Mouse (Mus musculus) heart, embryonic 10.5 days (tissue): Measurements from ENCODE around the gene Stard3. TPM values are rescaled to one million over a fixed set of nuclear protein-coding genes. Genes with fewer than 3 reads are reported as not detected.

ENCODE experiments used
- DNase-seq: peaks from one replicate; pipeline ENCODE4 v3.0.0-alpha.2; 2017; ENCODE audit warnings: low spot score
- H3K27ac ChIP-seq: fragments of 300-500 bp; sonication (generic); 2 replicates; pipeline ENCODE4 v1.5.1; 2016; ENCODE audit warnings: mild to moderate bottlenecking
- H3K27me3 ChIP-seq: fragments of 300-500 bp; sonication (generic); 2 replicates; pipeline ENCODE4 v1.6.1; 2016; ENCODE audit warnings: mild to moderate bottlenecking; ENCODE audit not compliant: poor library complexity, insufficient read depth, severe bottlenecking
- H3K36me3 ChIP-seq: fragments of 300-500 bp; sonication (generic); 2 replicates; pipeline ENCODE4 v1.6.1; 2016; ENCODE audit warnings: mild to moderate bottlenecking, moderate library complexity
- H3K4me1 ChIP-seq: fragments of 300-500 bp; sonication (generic); 2 replicates; pipeline ENCODE4 v1.6.1; 2016; ENCODE audit warnings: mild to moderate bottlenecking
- H3K4me3 ChIP-seq: fragments of 300-500 bp; sonication (generic); 2 replicates; pipeline ENCODE4 v1.5.1; 2016; ENCODE audit warnings: mild to moderate bottlenecking, moderate library complexity
- H3K9me3 ChIP-seq: fragments of 300-500 bp; sonication (generic); 2 replicates; pipeline ENCODE4 v1.6.1; 2016; ENCODE audit warnings: mild to moderate bottlenecking, moderate library complexity
- WGBS: fragments of 180-500 bp; shearing (Covaris S2); methylation state at CpG from one replicate; pipeline ENCODE4 v1.1.7; 2016; 5-methylcytosine and 5-hydroxymethylcytosine counted together
- polyA plus RNA-seq: library from polyadenylated mRNA; unstranded; fragments of >200 nt; fragmentation: Nextera tagmentation; extraction: Ambion mirVana; gene quantifications from 2 replicates; pipeline ENCODE4 v1.2.1, GENCODE M21; 2016

Stard3 gene
- polyA plus RNA-seq, 1 experiment from 2014 or later = 51.0 TPM

- Histone ChIP-seq H3K27me3 (peaks cover 9% of the 10 kb centered on the region), H3K9me3 (no peaks in the 10 kb centered on the region), H3K4me1 (peaks cover 24% of the 10 kb centered on the region), H3K4me3 (no peak overlapping the region), H3K36me3 (no peaks in the 10 kb centered on the region), H3K27ac (no peak overlapping the region)
- no peak for DNase-seq
- WGBS = 74% methylated on average over 6 of the region's 6 CpGs
Observed at GRCm38 (mm10) chr11:98406621-98407020, 48.5 kb downstream of the Stard3 start.

- Histone ChIP-seq H3K4me3 (peak overlapping the region; percentile 43), H3K4me1 (peaks cover 42% of the 10 kb centered on the region), H3K27me3 (peaks cover 9% of the 10 kb centered on the region; the same call in 1 of the 2 replicates), H3K36me3 (no peaks in the 10 kb centered on the region), H3K9me3 (no peaks in the 10 kb centered on the region), H3K27ac (peak overlapping the region; percentile 84)
- DNase-seq = no peak
- WGBS = 61% methylated on average over 8 of the region's 8 CpGs
Observed at GRCm38 (mm10) chr11:98408872-98409271, 50.7 kb downstream of the Stard3 start.

GRCm38 (mm10) chr11:98409341-98409822 is 51.2 kb downstream of the Stard3 start:
- H3K27me3 ChIP-seq = peaks cover 9% of the 10 kb centered on the region; the same call in 1 of the 2 replicates
- H3K9me3 ChIP-seq = no peaks in the 10 kb centered on the region
- peaks cover 47% of the 10 kb centered on the region for H3K4me1 ChIP-seq
- WGBS = 5% methylated on average over 10 of the region's 10 CpGs
- H3K36me3 ChIP-seq = 0 out of 2 replicates have a peak, but pooled peaks cover under 1% of the 10 kb centered on the region
- H3K4me3 ChIP-seq = peak overlapping the region; percentile 43
- DNase-seq = no peak
- H3K27ac ChIP-seq = peak overlapping the region; percentile 84

GRCm38 (mm10) chr11:98412273-98412796 is 54.2 kb downstream of the Stard3 start, which contains the start of gene Erbb2:
Erbb2 (plus strand) TSS chr11:98412470.
- peak; percentile 95 for DNase-seq
- Histone ChIP-seq H3K36me3 (peaks cover 22% of the 10 kb centered on the region), H3K27ac (peak within 1 kb of the TSS; percentile 99), H3K9me3 (no peaks in the 10 kb centered on the region), H3K4me1 (peaks cover 76% of the 10 kb centered on the region), H3K27me3 (peaks cover 9% of the 10 kb centered on the region; the same call in 1 of the 2 replicates), H3K4me3 (peak within 1 kb of the TSS; percentile 99)
- under 1% methylated on average over 44 of the region's 49 CpGs for WGBS

- Histone ChIP-seq H3K27ac (peak overlapping the region; percentile 99), H3K9me3 (no peaks in the 10 kb centered on the region), H3K4me1 (peaks cover 78% of the 10 kb centered on the region), H3K36me3 (peaks cover 22% of the 10 kb centered on the region), H3K27me3 (peaks cover 9% of the 10 kb centered on the region; the same call in 1 of the 2 replicates), H3K4me3 (peak overlapping the region; percentile 99)
- no peak for DNase-seq
- WGBS = under 1% methylated on average over 40 of the region's 40 CpGs
Observed at GRCm38 (mm10) chr11:98412797-98413301, 54.7 kb downstream of the Stard3 start.

GRCm38 (mm10) chr11:98413731-98414130 is 55.6 kb downstream of the Stard3 start:
- Histone ChIP-seq H3K9me3 (no peaks in the 10 kb centered on the region), H3K27me3 (peaks cover 9% of the 10 kb centered on the region; the same call in 1 of the 2 replicates), H3K27ac (peak overlapping the region; percentile 99), H3K4me1 (peaks cover 84% of the 10 kb centered on the region), H3K4me3 (peak overlapping the region; percentile 99), H3K36me3 (peaks cover 28% of the 10 kb centered on the region)
- WGBS = 24% methylated on average over 7 of the region's 7 CpGs
- DNase-seq = no peak

GRCm38 (mm10) chr11:98414162-98414561 is 56.0 kb downstream of the Stard3 start:
- no peak for DNase-seq
- peaks cover 33% of the 10 kb centered on the region for H3K36me3 ChIP-seq
- H3K4me1 ChIP-seq = peaks cover 84% of the 10 kb centered on the region
- H3K27me3 ChIP-seq = peaks cover 9% of the 10 kb centered on the region; the same call in 1 of the 2 replicates
- H3K9me3 ChIP-seq = no peaks in the 10 kb centered on the region
- H3K27ac ChIP-seq = peak overlapping the region; percentile 99
- WGBS = 41% methylated on average over 2 of the region's 2 CpGs
- peak overlapping the region; percentile 99 for H3K4me3 ChIP-seq

- H3K4me3 ChIP-seq = no peak overlapping the region
- WGBS = 100% methylated on average over 1 of the region's 1 CpGs
- no peak overlapping the region for H3K27ac ChIP-seq
- H3K36me3 ChIP-seq = peaks cover 62% of the 10 kb centered on the region
- H3K9me3 ChIP-seq = no peaks in the 10 kb centered on the region
- peaks cover 73% of the 10 kb centered on the region for H3K4me1 ChIP-seq
- no peaks in the 10 kb centered on the region for H3K27me3 ChIP-seq
- DNase-seq = no peak
Observed at GRCm38 (mm10) chr11:98417074-98417473, 58.9 kb downstream of the Stard3 start.

GRCm38 (mm10) chr11:98418273-98418672 is 60.1 kb downstream of the Stard3 start:
- Histone ChIP-seq H3K27me3 (no peaks in the 10 kb centered on the region), H3K27ac (peak overlapping the region; percentile 42), H3K4me3 (0 out of 2 replicates have a peak overlapping the region, but pooled peaks have one; percentile 3), H3K36me3 (peaks cover 74% of the 10 kb centered on the region), H3K9me3 (no peaks in the 10 kb centered on the region), H3K4me1 (peaks cover 64% of the 10 kb centered on the region)
- WGBS = 56% methylated on average over 6 of the region's 6 CpGs
- DNase-seq = no peak

GRCm38 (mm10) chr11:98418939-98419547 is 60.9 kb downstream of the Stard3 start:
- Histone ChIP-seq H3K4me1 (peaks cover 58% of the 10 kb centered on the region), H3K4me3 (0 out of 2 replicates have a peak overlapping the region, but pooled peaks have one; percentile 3), H3K27me3 (no peaks in the 10 kb centered on the region), H3K9me3 (no peaks in the 10 kb centered on the region), H3K36me3 (peaks cover 82% of the 10 kb centered on the region), H3K27ac (peak overlapping the region; percentile 42; the same call in 1 of the 2 replicates)
- no peak for DNase-seq
- 73% methylated on average over 10 of the region's 10 CpGs for WGBS

- no peak for DNase-seq
- no peaks in the 10 kb centered on the region for H3K27me3 ChIP-seq
- H3K4me1 ChIP-seq = no peaks in the 10 kb centered on the region
- no peak overlapping the region for H3K27ac ChIP-seq
- no peaks in the 10 kb centered on the region for H3K9me3 ChIP-seq
- H3K4me3 ChIP-seq = no peak overlapping the region
- H3K36me3 ChIP-seq = peaks cover 100% of the 10 kb centered on the region
- 92% methylated on average over 7 of the region's 7 CpGs for WGBS
Observed at GRCm38 (mm10) chr11:98426592-98426991, 68.4 kb downstream of the Stard3 start.

- H3K4me1 ChIP-seq = no peaks in the 10 kb centered on the region
- 91% methylated on average over 5 of the region's 5 CpGs for WGBS
- no peak for DNase-seq
- no peaks in the 10 kb centered on the region for H3K27me3 ChIP-seq
- H3K9me3 ChIP-seq = no peaks in the 10 kb centered on the region
- peaks cover 100% of the 10 kb centered on the region for H3K36me3 ChIP-seq
- no peak overlapping the region for H3K27ac ChIP-seq
- no peak overlapping the region for H3K4me3 ChIP-seq
Observed at GRCm38 (mm10) chr11:98428436-98428835, 70.3 kb downstream of the Stard3 start.
